Mouse (Mus musculus): ENCODE results near the gene 1700067K01Rik. TPM values are rescaled to one million over a fixed set of nuclear protein-coding genes. Genes with fewer than 3 reads are reported as not detected.
"Not testable (repeated sequence)": the region's sequence is repeated elsewhere in the genome, so short reads cannot be mapped to it uniquely, and the experiment has no call there.

1700067K01Rik gene
- polyA plus RNA-seq, 1 experiment from 2014 or later: 0.63 TPM

DNA sequence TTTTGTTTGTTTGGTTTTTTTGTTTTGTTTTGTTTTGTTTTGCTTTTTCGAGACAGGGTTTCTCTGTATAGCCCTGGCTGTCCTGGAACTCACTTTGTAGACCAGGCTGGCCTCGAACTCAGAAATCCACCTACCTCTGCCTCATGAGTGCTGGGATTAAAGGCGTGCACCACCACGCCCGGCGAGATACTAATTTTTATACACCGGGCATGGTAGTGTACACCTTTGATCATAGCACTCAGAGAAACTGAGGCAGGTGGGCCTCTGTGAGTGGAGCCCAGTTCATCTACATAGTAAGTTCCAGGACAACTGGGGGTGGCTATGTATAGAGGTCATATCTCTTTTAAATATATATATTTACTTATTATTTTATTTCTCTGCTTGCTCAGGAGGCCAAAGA is 4.2 kb downstream of the 1700067K01Rik start:
- Histone ChIP-seq H3K4me1 (peaks cover 50% of the 10 kb centered on the region), H3K27me3 (ENCODE audit: poor library complexity, severe bottlenecking) (peaks cover 47% of the 10 kb centered on the region), H3K36me3 (replicated peaks) (peaks cover 26% of the 10 kb centered on the region)
- WGBS: 92% methylated on average over 7 of the region's 7 CpGs
- H3K9me3 ChIP-seq; DNase-seq (ENCODE audit: extremely low spot score, low spot score); H3K4me3 ChIP-seq; H3K27ac ChIP-seq: not testable (repeated sequence)

DNA sequence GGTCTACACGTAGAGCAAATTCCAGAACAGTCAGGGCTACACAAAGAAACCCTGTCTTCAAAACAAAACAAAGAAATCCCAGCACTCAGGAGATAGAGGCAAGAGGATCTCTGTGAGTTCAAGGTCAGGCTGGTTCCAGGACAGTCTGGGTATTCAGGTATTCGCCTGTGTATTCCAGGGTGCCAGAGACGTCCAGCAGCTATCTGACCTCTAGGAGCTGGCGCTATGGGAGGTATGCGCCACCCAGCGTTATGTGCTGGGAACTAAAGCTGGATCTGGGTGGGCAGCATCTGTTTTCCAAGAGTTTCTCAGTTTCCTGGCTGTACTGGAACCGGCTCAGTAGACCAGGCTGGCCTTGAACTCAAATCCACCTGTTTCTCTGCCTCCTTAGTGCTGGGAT is 7.1 kb downstream of the 1700067K01Rik start:
- 29% methylated on average over 7 of the region's 7 CpGs for WGBS
- H3K27ac ChIP-seq: no peak overlapping the region
- H3K27me3 ChIP-seq (ENCODE audit: poor library complexity, severe bottlenecking): peaks cover 47% of the 10 kb centered on the region
- H3K9me3 ChIP-seq: no peaks in the 10 kb centered on the region
- H3K4me1 ChIP-seq: peaks cover 54% of the 10 kb centered on the region
- no peak overlapping the region for H3K4me3 ChIP-seq
- H3K36me3 ChIP-seq (replicated peaks): no peaks in the 10 kb centered on the region
- DNase-seq (ENCODE audit: extremely low spot score, low spot score): no peak

DNA sequence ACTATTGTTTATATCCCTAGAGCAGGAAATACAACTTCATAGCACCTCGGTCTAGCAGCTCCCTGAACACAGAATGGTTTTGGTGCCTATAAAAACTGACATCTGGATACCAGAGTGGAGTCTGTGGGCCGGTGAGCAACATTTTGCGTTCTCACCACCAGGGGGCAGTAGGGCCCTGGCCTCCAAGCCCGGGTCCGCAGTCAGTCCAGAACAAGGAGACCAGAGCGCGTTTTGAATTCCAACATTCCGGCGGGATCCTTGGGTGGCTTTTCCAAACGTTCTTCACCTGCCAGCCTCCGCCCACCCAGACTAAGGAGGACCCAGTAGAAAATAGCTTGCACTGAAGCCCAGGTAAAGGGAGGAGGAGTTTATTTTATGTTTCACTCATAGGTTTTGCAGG is 8.6 kb downstream of the 1700067K01Rik start:
- no peaks in the 10 kb centered on the region for H3K9me3 ChIP-seq
- peaks cover 41% of the 10 kb centered on the region for H3K4me1 ChIP-seq
- no peak overlapping the region for H3K27ac ChIP-seq
- 2% methylated on average over 11 of the region's 11 CpGs for WGBS
- peak overlapping the region; percentile 58; the same call in 1 of the 2 replicates for H3K4me3 ChIP-seq
- no peaks in the 10 kb centered on the region for H3K36me3 ChIP-seq (replicated peaks)
- H3K27me3 ChIP-seq (ENCODE audit: poor library complexity, severe bottlenecking): peaks cover 54% of the 10 kb centered on the region
- peak; percentile 86 for DNase-seq (ENCODE audit: extremely low spot score, low spot score)

DNA sequence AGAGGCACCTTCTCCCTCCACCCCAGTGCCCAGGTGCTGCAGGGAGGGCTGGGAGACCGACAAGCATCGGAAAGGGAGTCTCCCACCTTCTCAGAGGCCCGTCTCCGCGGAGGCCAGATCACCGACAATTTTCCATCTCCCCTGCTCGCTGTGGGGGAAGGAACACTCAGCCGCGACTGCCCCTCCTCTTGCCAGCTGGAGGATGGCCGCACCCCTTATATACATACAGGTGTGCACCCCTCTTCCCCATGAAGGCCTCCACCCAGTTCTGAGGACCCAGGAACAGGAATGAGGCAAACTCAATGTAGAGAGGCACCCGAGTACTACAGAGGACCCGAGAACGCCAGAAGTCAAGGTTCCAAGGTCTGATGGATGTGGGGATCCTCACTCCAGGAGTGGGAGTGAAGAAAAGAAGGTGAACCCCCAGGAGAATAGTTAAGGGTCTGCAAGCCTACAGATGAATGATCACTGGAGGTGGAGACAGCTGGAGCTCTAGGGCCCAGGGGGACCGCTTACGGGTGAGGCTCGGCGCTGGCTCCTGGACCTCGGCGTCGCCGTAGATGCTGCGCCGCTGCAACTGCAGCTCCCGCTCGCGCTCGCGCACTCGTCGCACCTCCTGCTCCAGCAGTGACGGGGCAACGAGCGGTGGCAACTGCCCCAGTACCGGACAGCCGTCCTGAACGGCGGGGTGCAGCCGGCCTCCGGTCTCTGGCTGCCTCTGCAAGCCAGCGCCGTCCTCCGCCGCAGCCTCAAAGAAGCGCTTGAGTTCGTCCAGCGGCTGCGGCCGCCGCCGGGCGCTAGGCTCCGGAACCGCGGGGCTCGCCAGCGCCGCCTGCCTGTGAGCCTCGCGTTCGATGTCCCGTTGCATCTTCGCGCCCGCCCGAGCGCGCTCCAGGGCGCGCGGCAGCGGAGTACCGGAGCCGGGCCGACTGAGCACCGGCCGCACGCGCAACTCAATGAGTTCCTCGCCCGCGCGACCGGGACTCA is 9.6 kb downstream of the 1700067K01Rik start:
- Histone ChIP-seq H3K4me1 (peaks cover 36% of the 10 kb centered on the region), H3K36me3 (replicated peaks) (no peaks in the 10 kb centered on the region), H3K27ac (peak overlapping the region; percentile 62), H3K4me3 (peak overlapping the region; percentile 58), H3K27me3 (ENCODE audit: poor library complexity, severe bottlenecking) (peaks cover 55% of the 10 kb centered on the region), H3K9me3 (no peaks in the 10 kb centered on the region)
- WGBS: 2% methylated on average over 83 of the region's 83 CpGs
- DNase-seq (ENCODE audit: extremely low spot score, low spot score): peak; percentile 78

DNA sequence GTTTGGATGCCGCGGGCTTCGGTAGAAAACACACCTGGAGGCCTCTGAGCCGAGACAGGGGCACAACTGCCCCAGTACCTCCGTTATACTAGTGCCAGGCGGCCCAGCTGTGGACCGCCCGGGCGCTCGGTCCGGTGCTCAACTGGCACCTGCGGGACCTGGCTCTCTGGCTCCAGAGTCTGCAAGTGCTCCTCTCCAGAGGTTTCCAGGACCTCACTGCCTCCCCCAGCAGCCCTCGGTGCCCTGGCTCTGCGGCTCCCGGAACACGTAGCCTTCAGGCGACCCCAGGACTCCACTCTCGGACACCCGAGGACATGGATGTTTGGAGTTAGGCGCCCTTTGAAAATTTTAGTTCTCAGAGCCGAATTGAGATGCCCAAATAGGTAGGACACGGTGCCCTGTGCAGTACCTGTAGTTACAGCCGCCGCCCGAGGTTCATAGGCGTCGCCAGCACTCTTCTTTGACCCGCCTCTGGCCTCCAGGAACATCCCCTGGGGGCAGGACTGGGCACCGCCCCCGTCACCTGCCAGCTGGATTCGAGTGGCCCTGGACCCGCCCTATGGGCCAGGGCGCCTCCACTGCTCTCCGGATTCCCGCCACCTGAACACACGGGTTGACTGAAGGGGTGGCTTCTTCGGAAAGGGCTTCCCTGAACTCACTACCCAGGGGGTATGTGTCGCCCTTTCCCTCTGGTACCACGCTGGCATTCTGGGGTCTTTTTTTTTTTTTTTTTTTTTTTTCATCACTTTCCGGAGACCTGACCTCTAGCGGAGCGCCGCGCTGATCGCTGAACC is 10.6 kb downstream of the 1700067K01Rik start, which contains the start of gene 2210011C24Rik:
2210011C24Rik (minus strand) TSS at position 467 of the 794 bp plus-strand sequence.
- Histone ChIP-seq H3K4me3 (peak within 1 kb of the TSS; percentile 58), H3K4me1 (peaks cover 36% of the 10 kb centered on the region), H3K27me3 (ENCODE audit: poor library complexity, severe bottlenecking) (peaks cover 55% of the 10 kb centered on the region), H3K27ac (peak within 1 kb of the TSS; percentile 62), H3K36me3 (replicated peaks) (no peaks in the 10 kb centered on the region), H3K9me3 (no peaks in the 10 kb centered on the region)
- DNase-seq (ENCODE audit: extremely low spot score, low spot score): peak; percentile 54
- WGBS: under 1% methylated on average over 45 of the region's 45 CpGs

DNA sequence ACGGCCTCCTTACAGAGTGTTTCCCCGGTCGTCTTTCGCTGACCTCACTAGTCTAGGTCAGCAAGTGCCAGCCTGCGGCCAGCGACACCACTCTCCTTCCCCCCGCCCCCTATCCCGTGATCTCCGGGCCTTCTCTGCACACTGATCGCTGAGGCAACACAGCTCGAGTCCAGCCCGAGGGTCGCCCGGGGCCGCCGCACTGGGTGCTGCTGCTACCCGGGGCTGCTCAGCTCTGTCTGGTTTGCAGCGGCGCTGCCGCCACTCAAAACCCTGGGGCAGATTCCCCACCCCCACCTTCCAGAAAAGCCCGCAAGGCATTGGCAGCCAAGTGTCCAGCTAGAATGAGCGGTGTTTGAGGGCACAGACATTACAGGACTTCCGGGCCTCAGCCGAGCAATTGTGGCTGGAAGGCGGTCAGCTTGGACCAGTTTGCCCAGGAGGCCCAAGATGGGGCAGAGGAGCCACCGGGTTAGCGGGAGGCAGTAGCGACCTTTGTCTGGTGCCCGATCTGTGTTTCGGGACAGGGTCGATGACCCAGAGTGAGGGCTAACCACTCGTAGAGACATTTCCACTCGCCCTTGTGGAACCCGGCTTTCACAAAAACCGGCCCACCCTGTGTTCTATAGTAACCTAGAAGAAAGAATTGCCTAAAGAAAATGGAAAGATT is 11.3 kb downstream of the 1700067K01Rik start:
- no peaks in the 10 kb centered on the region for H3K36me3 ChIP-seq (replicated peaks)
- peak overlapping the region; percentile 58 for H3K4me3 ChIP-seq
- peaks cover 36% of the 10 kb centered on the region for H3K4me1 ChIP-seq
- no peaks in the 10 kb centered on the region for H3K9me3 ChIP-seq
- H3K27me3 ChIP-seq (ENCODE audit: poor library complexity, severe bottlenecking): peaks cover 55% of the 10 kb centered on the region
- WGBS: 2% methylated on average over 35 of the region's 35 CpGs
- H3K27ac ChIP-seq: 0 out of 2 replicates have a peak overlapping the region, but pooled peaks have one; percentile 26
- peak; percentile 50 for DNase-seq (ENCODE audit: extremely low spot score, low spot score)

DNA sequence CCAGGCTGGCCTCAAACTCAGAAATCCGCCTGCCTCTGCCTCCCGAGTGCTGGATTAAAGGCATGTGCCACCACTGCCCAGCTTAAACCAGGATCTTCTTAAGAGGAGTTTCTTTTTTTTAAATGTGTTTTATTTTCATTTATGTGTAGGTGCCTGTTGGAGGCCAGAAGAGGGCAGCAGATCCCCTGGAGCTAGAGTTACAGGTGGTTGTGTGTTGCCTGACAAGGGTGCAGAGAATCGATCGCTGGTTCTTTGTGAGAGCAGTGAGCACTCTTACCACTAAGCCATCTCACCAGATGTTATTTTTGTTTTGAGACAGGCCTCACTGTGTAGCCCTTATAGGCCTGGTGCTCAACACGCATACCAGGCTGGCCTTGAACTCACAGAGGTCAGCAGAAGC is 14.5 kb downstream of the 1700067K01Rik start:
- Histone ChIP-seq H3K36me3 (replicated peaks) (no peaks in the 10 kb centered on the region), H3K27ac (no peak overlapping the region), H3K9me3 (no peaks in the 10 kb centered on the region), H3K4me1 (peaks cover 25% of the 10 kb centered on the region), H3K27me3 (ENCODE audit: poor library complexity, severe bottlenecking) (peaks cover 66% of the 10 kb centered on the region), H3K4me3 (no peak overlapping the region)
- DNase-seq (ENCODE audit: extremely low spot score, low spot score): no peak
- WGBS: 91% methylated on average over 5 of the region's 5 CpGs

DNA sequence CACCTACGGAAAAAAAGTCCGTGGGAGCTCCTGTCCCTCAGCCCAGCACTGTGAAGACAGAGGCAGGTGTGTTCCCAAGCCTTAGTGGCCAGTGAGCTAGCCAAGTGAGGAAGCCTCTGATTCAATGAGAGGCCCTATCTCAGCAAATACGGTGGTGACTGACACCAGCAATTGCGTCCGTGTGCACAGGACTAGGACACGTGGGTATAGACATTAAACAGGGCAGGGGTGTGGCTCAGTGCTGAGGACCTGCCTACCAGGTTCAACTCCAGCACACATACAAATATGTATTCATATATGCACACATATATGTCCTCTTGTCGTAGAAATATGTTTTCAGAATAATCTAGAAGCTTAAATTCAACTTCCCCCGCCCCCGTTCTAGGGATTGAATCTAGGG is 18.4 kb downstream of the 1700067K01Rik start:
- Histone ChIP-seq H3K4me3 (no peak overlapping the region), H3K27me3 (ENCODE audit: poor library complexity, severe bottlenecking) (peaks cover 66% of the 10 kb centered on the region), H3K27ac (no peak overlapping the region), H3K9me3 (no peaks in the 10 kb centered on the region), H3K36me3 (replicated peaks) (no peaks in the 10 kb centered on the region), H3K4me1 (peaks cover 32% of the 10 kb centered on the region)
- WGBS: 88% methylated on average over 9 of the region's 9 CpGs
- DNase-seq (ENCODE audit: extremely low spot score, low spot score): no peak

DNA sequence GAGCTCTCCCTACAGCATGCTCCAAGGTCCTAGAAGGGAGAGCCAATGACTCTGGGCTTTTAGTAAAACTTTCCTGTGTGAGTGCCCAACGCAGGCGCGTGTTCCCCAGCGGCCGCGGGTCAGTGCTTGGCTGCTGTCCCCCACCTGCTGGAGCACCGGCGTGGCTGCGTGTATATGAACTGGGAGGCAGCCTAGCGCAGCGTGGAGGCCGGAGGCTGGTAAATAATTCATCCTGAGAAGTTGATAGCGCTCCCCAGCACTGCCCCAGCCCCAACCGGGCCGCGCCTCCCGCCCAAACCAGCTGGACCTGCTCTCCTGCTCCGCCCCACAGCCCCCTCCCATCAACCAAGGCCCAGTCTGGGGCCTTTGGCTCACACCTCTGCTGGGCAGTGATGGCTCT is 19.8 kb downstream of the 1700067K01Rik start, which contains the start of gene Palm3:
Palm3 (plus strand) TSS at position 376 of the 400 bp plus-strand sequence.
- Histone ChIP-seq H3K4me3 (peak within 1 kb of the TSS; percentile 27), H3K36me3 (replicated peaks) (no peaks in the 10 kb centered on the region), H3K4me1 (peaks cover 41% of the 10 kb centered on the region), H3K27me3 (ENCODE audit: poor library complexity, severe bottlenecking) (peaks cover 78% of the 10 kb centered on the region), H3K27ac (peak within 1 kb of the TSS; percentile 62; the same call in 1 of the 2 replicates), H3K9me3 (no peaks in the 10 kb centered on the region)
- no peak for DNase-seq (ENCODE audit: extremely low spot score, low spot score)
- 11% methylated on average over 18 of the region's 18 CpGs for WGBS

DNA sequence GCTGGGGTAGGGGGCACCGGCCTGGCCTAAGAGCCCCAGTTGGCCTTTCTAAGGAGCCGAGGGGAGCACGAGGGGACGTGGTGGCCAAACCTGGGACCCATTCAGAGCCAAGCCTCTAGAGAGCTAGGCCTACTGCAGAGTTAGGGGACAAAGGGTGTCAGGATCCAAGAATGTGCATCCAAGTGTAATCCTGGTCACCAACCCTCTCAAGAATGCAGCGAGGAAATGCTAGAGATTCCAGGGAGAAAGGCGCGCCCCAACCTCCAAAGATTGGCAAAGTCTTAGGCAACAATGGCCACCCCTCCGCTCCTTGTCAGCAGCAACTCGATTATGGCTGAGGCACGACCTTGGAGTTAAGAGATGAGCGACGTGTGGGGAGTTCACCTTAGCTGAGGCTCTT is 20.3 kb downstream of the 1700067K01Rik start:
- peak overlapping the region; percentile 27 for H3K4me3 ChIP-seq
- 49% methylated on average over 12 of the region's 12 CpGs for WGBS
- H3K4me1 ChIP-seq: peaks cover 46% of the 10 kb centered on the region
- no peaks in the 10 kb centered on the region for H3K9me3 ChIP-seq
- peak overlapping the region; percentile 62; the same call in 1 of the 2 replicates for H3K27ac ChIP-seq
- no peak for DNase-seq (ENCODE audit: extremely low spot score, low spot score)
- no peaks in the 10 kb centered on the region for H3K36me3 ChIP-seq (replicated peaks)
- peaks cover 82% of the 10 kb centered on the region for H3K27me3 ChIP-seq (ENCODE audit: poor library complexity, severe bottlenecking)

DNA sequence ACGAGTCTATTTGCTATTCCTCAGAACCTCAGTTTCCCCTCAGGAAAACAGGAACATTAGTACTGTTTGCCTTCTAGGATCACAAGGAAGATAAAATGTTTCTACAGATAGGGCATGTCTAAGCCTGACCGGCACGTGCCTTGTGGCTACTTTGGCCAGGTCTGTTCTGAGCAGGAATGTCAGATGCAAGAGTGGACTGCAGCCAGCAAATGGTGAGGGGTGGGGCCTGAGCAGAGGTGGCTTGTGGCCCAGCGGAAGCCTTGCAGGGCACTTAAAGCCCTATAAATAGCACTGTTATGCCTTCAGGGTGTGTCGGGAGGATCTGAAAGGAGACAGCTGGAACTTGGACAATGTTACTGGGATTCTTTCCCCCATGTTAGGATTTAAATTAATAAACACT is 21.8 kb downstream of the 1700067K01Rik start:
- peaks cover 55% of the 10 kb centered on the region for H3K4me1 ChIP-seq
- H3K9me3 ChIP-seq: no peaks in the 10 kb centered on the region
- H3K4me3 ChIP-seq: no peak overlapping the region
- H3K36me3 ChIP-seq (replicated peaks): no peaks in the 10 kb centered on the region
- no peak overlapping the region for H3K27ac ChIP-seq
- WGBS: 64% methylated on average over 5 of the region's 5 CpGs
- H3K27me3 ChIP-seq (ENCODE audit: poor library complexity, severe bottlenecking): peaks cover 94% of the 10 kb centered on the region
- DNase-seq (ENCODE audit: extremely low spot score, low spot score): no peak

DNA sequence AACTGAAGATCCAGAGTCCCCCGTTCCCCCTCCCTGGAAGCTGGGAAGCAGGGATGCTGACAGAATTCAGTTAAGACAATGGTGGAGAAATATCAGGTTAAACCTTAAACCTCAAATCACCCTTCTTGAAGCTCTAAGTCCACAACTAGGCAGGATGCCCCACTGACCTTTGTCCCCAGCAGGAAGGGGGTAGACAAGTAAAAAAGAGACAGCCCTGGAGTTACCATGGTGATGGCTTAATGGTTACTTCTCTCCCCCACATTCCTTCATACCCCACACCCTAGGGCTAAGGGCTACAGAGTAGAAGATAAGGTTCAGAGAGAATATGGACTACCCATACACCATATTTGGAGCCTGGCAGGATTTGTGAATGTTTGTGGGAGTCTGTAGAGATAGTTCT is 22.3 kb downstream of the 1700067K01Rik start:
- Histone ChIP-seq H3K27me3 (ENCODE audit: poor library complexity, severe bottlenecking) (peaks cover 95% of the 10 kb centered on the region), H3K9me3 (no peaks in the 10 kb centered on the region), H3K36me3 (replicated peaks) (no peaks in the 10 kb centered on the region), H3K4me1 (peaks cover 55% of the 10 kb centered on the region), H3K27ac (no peak overlapping the region), H3K4me3 (no peak overlapping the region)
- WGBS: 71% methylated on average over 1 of the region's 1 CpGs
- no peak for DNase-seq (ENCODE audit: extremely low spot score, low spot score)

Measured in forebrain, embryonic 10.5 days (tissue).